Mouse (Mus musculus): ENCODE measurements around the gene Smad5.
A peak's percentile ranks its signal among the peaks of the same experiment; 100 is the strongest.

Smad5 gene

DNA sequence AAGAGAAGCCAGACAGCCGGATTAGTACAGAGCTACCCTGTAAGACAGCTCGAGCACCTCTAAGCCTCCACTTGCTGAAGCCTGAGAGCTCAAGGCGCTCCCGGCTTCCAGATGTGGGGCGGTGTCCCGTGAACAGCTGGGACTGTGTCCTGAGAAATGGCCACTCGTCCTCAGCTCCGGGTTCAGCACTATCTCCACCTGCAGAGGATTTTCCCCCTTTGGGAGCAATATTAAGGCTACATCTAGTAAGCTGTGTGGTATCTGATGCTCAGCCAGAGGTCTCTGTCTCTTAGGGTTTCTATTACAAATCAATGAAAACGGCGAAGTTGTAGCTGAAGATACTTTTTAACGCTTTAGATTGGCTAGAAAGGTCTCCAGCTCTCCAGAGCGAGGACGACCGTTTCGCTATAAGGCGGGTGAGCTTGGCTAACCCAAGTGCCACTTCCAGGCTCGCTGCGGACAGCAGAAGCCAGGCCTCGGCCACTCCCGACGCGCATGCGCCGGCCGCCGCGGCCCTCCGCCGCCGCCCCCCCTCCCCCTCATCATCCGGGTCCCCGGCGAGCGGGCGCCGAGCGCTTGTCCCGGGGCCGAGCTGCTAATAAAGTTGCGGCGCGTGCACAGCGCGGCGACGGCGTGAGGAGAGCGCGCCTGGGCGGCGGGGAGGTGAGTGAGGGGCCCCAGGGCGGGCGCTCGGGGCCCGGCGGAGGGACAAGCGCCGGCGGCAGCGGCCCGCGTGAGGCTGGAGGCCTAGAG, at the start of gene Smad5:
Smad5 (plus strand) TSS at position 542 of the 753 bp plus-strand sequence.
- peak; percentile 87 for DNase-seq (ENCODE audit: low read depth, low spot score)

DNA sequence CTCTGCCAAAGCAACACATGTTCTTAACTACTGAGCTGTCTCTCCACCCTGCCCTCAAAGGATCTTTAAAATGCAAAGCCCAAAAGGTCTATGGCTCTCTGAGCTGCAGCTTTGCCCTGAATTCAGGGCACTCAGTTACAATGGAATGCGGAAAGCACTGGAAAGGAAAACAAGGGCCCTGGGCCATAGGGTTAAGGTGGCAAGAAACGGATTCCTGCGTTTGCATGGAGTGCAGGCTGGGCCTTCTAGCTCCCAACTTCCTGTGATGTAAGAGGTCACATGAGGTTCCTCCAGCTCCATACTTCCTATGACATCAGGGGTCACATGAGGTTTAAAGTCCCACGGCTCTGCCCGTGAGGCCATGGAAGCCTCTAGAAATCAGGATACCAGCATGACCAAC, 48.6 kb upstream of the Smad5 start:
- no peak for DNase-seq (ENCODE audit: low read depth, low spot score)

DNA sequence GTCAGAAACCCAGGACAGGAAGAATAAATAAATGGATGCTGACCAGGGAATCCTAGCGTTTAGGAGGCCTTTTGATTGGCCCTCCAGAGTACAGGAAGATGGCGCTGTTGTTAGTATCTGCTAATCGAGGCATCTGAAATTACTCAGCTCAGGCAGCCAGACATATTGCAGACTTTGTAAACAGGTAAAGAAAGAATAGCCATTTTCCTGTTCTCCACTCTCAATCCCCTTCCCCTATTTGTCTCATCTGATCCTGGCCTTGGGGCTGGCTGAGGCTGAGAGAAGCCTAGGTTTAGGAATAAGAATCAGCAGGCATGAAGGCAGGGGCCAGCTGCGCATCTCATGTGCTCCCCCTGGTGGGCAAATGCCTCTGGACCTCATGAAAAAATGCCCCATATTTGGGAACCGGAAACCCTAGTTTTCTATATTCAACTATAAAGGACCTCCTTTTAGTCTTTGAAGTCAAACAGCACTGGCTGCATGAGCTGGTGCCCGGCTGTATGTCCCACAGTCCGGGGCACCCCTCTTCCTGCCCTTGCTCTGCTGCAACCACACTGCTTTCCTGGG, 44.8 kb upstream of the Smad5 start:
- DNase-seq (ENCODE audit: low read depth, low spot score), result peak; percentile 66

DNA sequence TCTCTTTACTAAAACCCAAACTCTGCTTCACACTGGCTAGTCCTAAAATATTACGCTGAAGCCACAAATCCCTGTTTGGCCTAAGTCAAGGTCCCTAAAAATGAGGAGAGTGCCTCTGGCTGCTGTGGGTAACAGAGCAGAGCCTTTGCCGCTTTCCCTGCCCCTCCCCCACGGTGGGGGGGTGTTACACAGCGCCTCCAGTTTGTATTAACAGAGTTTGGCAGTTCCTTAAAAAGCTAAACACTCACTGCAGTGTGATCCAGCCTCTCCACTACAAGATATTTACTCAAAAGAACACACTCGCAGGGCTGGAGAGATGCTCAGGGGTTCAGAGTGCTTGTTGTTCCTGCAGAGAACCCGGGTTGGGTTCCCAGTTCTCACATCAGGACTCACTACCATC, 43.9 kb upstream of the Smad5 start:
- no peak for DNase-seq (ENCODE audit: low read depth, low spot score)

DNA sequence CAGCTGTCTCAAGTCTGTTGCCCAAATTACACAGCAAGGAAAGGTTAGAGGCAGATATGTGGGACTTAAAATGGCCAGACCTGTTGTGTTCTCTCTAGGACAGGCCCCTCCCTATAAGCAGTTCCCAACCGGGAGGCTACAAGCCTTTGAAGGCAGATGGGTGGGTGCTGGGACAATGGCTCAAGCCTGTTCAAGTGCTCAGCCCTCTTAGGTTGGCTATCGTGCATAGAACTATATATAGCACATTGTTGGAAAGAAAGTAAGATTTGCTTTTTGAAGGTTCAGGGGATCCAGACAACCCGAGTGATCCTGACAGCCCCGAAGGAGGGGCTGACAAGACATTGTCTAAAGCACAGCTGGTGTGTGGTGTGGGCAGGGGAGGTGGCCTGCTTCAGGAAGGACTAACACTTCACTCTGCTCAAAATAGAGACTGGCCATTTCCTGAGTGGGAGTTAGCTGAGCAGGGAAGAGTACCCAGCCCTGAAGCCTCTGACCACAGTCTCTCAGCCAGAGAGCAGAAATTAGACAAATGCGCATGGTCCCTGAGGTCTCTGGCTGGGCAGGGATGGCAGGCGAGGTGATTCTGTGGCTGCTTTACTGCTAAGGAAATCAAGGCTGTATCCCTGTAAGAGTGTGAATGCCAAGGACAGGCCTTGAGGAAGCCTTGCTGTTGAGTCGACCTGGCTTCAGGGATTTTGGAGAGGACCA, 40.7 kb upstream of the Smad5 start:
- no peak for DNase-seq (ENCODE audit: low read depth, low spot score)

DNA sequence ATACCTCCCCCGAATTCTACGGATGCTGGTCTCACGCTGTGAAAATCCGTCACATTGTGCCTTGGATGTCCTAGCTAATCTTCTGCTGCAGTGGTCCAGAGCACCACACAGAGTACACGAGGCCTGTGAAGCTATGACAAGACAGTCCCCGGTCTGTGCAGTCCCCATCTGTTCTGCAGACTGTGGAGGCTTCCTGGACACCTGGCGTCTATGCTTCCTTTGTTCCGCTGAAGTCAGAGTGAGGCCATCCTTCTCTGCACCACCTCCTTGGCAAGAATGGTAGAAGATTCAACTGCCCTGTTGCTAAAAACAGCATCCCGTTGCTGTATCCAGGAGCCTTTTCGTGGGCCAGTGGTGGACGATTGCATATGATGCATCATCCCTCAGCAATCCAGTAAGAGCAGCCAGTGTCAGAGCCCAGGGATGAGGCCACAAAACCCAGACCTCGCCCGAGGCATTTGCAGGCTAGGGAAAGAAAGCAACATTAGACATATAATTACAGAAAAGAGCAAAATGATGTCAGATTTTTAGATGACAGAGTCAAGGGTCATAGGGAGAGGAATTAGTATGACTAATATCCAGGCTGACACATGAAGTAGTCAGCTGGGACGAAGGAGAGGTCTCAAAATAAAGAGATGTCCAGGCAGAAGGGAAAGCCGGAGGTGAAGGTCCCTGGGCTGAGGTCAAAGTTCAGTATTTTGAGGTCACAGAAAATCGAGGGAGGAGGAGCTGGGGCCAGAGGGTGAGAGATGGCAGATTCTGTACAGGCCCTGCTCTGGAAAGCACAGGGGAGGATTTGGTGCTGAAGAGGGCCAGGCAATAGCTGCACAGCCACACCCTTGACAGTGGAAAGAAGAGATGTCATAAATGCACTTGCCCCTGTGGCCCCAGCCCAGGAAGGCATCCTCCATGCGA, 38.3 kb upstream of the Smad5 start:
- DNase-seq (ENCODE audit: low read depth, low spot score), result no peak

DNA sequence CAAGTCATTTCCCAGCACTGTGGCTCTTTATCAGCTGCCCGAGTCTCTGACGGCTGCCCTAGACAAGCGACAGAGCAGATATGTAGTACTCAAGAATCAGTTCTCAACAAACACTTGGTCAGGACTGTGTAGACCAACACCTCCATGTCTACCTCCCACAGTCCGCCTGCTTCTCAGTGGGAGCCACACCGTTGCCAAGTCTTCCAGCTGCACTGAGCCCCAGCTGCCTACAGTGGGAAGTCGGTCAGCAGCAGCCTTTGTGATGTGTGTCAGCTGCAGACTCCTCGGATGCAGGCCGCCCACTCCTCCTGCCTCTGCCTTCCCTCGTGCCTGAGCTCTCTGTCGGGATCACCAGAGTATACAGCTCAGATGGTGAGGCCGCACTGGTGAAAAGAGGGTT, 31.6 kb upstream of the Smad5 start:
- DNase-seq (ENCODE audit: low read depth, low spot score), result no peak

DNA sequence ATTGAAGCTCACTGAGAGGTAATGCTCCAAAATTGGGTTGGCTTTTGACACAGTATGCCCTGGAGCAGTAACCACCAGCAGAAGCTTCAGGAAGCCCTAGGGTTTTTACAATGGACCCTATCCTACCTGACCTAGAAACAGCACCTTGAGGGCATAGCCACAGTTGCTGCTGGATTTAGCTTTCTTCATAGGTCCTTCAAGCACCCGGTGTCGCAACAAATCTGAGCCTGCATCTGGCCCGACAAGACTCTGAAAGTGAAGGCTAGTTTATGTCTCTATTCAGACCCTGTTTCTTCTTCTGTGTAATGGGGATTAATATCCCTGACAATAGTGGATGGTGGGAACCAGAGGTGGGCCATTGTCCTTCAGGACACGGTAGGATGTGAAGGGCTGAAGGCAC, 25.1 kb upstream of the Smad5 start:
- DNase-seq (ENCODE audit: low read depth, low spot score), result no peak

DNA sequence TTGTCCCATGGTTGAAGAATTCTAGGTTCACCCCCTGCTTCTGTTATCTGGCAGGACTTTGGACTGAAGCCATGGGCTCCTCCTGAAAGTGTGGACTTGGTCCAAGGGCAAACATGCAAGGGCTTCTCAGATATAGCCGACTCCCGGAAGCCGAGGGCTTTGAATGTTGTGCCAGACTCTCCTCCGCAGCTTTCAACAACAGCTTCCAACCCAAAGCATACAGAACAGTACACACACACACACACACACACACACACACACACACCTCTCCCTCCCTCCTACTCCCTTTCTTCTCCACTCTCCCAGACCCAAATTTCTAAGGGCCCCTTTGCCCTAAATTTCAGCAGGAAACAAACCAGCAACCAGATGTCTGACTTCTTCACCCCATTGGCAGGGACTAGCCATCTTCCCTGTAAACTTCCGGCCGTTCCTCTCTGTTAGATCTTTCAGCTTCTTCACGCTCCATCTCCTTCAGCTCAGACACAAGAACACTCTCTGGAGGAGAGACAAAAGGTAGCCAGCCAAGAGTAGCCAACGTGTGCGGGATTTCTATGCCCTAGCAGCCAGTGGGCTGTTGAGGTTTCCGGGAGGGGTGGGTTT, 24.5 kb upstream of the Smad5 start:
- no peak for DNase-seq (ENCODE audit: low read depth, low spot score)

DNA sequence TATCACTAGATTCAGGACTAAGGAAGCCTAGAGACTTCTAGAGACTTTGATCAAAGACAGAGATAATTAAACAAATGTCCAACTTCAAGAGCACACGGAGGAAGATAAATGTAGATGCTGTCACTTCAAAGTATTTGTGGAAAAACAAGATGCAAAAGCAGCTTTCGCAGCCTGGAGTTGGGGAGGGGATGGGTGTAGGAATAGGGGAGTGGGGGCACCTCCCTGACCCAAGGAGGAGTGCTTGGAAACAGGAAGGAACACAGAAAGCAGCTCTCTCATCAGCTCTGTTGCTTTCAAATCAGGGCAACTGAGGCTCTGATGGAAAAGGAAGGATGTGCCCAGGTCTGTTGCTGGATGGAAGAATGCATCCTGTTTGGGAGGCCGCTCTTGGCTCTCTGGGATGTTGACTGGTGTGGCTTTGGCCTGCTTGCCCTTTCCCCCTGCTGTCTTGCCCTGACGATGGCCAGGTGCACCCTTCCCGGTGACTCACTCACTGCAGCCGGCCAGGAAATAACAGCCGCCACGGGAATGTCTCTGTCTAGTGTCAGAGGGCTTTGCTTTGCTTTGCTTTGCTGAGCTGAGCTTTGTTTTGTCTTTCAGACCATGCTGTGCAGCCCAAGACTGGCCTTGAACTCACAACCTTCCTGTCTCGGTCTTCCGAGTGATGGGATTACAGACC, 23.8 kb upstream of the Smad5 start:
- DNase-seq (ENCODE audit: low read depth, low spot score), result no peak

DNA sequence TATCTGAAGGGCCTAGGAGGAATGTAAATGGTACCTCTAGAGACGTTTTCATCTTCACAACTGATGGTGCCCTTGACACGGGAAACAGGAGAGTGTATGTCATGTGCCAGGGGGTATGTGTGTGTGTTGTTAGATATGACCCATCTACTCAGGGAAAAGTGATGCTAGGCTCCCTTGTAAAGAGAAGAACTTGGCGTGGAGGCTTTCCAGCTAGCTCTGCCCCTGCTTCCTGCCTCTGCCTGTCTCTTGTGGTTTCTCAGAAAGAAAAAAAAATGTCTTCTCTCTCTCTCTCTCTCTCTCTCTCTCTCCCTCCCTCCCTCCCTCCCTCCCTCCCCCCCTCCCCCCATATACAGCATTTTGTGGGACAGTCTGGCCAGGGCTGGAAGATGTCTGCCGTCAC, 20.9 kb upstream of the Smad5 start:
- no peak for DNase-seq (ENCODE audit: low read depth, low spot score)

DNA sequence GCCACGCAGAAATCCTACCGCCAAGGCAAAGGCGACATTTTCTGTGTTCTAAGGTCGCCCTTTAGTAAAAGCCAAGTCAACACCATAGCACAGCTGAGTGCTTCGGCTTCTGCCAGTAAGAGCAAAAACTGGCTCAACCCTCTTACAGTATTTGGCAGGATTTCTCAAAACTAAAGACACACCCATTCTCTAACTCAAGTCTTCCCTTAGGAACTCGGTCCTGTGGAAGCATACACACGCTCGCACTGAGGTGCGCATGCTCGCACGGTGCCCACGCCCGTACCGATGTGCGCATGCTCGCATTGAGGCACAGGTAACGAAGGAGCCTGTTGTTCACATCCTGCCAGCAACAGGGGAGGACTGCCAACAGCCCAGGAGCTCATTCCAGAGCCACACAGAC, 20.5 kb upstream of the Smad5 start:
- no peak for DNase-seq (ENCODE audit: low read depth, low spot score)

DNA sequence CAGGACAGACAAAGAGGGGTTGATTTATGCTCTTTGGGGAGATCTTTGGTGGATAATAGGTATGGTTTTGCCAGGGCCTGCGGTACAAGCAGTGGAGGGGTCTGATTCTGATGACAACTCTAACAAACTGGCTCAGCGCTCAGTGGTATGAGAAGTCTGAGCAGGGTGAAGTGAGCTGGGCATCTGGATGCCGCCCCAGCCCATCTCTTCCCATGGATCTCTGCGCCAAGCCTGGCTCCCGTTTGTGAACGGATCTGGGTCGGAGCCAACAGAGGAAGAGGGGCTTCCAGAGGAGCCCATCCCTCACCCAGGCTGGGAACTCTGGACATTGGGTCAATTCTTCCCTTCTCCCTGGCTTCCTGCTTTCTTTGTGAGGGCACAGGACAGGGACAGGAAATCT, 19.5 kb upstream of the Smad5 start:
- no peak for DNase-seq (ENCODE audit: low read depth, low spot score)

DNA sequence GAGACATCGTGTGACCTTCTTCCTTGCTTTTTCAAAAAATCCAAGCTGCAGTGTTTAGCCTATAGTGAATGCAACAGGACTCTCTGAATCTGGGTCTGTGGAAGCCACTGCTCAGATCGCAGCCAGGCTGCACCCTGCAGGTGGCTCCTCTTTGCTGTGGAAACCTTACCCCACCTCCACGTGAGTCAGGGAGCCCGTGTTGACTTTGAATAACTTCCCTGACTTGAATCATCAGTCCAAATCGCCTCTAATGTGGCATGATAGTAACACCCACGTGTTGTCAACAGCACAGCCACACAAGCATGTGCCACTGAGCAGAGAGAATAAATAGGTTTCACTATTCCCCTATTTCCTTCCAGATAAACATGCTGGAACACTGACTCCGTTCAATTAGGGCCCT, 10.8 kb upstream of the Smad5 start:
- no peak for DNase-seq (ENCODE audit: low read depth, low spot score)

DNA sequence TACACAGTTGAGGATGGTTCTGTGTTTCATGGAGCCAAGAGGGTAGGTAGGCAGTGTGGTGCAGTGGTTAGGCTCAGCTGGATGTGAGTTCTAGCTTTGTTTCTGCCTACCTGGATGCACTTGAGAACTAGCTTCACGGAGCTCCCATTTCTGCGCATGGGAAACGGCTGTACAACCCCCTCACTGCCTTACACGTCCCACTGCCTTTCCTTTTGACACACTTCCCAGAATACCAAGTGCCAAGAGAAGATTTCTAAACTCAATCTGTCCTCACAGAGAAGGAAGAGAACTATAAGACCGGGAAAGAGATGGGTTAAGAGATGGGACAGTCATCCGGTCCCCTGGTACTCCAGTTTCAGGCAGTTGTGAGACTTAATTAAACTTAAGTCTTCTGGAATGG, 10.2 kb upstream of the Smad5 start:
- no peak for DNase-seq (ENCODE audit: low read depth, low spot score)

DNA sequence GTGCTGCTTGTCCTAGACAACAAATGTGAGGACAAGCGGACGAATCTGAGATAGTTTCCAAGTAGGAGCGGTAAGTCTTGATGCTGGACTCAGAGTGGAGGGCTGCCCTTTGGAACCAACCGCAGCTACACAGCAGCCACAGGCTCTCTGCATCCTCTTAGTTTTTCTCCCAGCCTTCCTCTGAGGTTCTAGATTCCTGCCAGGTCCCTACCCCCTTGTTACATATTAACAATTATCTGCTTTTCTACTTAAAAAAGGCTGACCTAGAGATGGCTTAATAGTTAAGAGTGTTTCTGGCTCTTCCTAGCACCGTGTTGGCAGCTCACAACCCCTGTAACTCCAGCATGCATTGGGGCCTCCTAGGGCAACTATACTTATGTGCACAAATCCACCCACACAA, 7.1 kb upstream of the Smad5 start:
- DNase-seq (ENCODE audit: low read depth, low spot score), result no peak

DNA sequence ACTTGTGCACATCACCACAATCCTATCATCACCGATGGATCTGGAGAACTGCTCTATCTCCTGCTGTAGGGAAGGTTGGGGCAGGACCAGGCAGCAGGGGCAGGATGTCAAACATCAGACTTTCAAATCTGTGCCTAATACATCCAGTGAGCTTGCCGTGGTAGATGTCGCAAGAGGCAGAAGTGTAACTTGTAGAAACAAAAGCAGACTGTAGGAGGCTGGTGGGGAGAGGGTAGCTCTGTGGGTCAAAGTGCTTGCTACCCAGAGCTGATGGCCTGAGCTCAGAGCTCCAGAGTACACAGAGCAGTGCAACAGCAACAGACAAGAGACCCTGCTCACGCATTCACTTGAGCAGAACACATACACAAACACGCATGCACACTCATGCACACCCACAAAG, 6.1 kb upstream of the Smad5 start:
- no peak for DNase-seq (ENCODE audit: low read depth, low spot score)

DNA sequence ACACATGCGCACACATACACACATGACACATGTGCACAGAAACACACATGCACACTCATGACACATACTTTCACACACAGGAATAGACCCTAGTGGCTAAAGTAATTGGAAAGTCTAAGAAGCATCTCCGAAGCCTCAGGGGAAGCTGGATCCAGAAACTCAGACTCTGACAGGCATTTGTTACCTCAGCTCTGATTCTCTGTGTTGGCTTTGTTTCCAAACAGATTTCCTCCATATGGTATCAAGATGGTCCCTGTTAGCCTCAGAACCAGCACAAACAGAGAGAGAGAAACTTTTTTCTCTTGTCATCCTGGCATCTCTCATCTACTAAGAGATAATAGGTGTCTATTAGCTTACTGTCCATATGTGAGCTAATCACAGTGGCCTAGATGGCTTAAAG, 5.6 kb upstream of the Smad5 start:
- no peak for DNase-seq (ENCODE audit: low read depth, low spot score)

DNA sequence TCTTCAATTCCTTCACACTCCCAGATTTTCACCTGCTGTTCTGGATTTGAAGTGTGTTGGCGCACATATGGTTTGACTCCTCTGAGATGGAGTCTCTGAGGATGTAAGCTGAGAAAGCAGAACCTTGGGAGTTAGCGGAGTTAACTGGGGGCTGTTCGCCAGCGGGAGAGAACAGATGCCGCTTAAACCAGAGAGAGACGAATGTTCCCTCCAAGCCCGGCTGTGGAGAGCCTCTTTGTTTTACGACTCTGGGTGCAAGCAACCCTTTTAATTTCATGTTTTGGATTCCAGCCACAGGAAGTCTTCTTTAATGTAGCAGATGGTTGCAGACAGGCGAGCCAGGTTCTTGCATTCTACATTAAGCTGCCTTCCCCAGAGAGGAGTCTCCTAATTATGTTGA, 4.4 kb upstream of the Smad5 start:
- DNase-seq (ENCODE audit: low read depth, low spot score), result peak; percentile 53

DNA sequence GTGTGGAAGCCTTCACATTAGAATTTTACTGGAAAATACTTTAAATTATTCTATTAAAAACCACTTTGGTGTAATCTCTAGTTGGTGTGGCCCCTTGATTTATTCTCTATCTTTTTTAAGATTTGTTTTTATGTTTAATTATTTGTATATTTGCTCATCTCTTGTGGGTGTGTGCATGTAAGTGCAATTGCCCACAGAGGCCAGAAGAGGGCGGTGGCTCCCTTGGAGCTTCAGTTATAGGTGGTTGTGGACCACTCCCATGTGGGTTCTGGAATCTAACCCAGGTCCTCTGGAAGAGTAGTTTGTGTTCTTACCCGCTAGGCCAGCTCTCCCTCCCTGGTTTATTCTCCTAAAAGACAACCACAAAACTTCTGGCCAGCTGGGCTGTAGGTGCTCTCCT, 3.4 kb upstream of the Smad5 start:
- DNase-seq (ENCODE audit: low read depth, low spot score), result no peak

DNA sequence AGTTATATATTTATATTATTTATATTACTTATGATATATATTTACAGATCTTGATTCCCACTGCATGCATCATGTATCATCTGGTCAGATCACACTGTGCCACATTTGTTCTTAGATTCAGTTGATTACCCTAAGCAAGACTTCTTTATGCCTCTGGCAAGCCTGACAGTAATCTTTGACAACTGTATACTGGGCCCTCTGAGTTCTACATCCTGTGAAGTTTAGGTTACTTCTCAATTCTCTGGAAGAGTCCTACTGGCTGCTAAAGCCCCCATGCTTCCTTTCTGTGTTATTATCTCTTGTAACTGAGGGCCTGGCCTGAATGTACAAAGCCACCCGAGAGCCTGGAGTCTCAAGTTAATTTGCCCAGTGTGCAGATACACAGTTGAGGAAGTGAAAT, 1.8 kb upstream of the Smad5 start:
- DNase-seq (ENCODE audit: low read depth, low spot score), result no peak
